Mouse (Mus musculus) 3T3-L1 (cell line): ENCODE measurements around the gene Aldh16a1.

Source experiments
- DNase-seq: peaks from one replicate; pipeline ENCODE4 v3.0.0-alpha.2; 2015; ENCODE audit warnings: low read depth, low spot score

The Aldh16a1 gene

DNA sequence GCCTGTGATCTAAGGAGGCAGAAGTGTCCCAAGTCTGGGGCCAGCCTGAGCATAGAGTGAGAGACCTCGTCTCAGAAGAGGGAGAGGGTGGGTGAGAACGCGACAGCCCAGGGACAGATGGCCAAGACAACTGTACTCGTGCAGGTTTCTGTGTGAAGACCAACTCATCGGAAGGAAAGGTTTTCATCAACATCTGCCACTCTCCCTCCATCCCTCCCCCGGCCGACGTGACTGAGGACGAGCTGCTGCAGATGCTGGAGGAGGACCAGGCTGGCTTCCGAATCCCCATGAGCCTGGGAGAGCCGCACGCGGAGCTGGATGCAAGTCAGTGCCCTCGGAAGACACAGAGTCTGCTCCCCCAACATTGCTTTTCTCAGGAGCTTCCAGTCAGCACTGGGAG, 3.1 kb upstream of the Aldh16a1 start:
- DNase-seq = no peak

DNA sequence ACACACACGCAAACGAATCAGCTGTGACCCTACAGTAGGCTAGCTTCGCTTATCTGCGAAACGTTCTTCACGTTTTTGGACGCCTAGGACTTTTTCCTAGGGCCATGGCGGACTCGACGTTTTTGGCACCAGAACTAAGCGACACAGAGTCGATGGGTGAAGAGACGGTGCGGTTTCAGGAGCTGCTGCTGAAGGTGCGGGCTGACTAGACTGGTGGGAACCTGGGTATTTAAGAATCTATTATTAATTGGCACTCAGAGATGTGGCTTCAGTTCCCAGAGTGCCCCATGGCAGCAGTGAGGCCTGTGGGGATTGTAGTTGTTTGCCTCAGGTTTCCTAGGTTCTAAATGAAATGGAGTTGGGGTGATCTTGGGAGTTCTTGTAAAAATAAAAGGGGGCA, 1.8 kb upstream of the Aldh16a1 start:
- DNase-seq = no peak

DNA sequence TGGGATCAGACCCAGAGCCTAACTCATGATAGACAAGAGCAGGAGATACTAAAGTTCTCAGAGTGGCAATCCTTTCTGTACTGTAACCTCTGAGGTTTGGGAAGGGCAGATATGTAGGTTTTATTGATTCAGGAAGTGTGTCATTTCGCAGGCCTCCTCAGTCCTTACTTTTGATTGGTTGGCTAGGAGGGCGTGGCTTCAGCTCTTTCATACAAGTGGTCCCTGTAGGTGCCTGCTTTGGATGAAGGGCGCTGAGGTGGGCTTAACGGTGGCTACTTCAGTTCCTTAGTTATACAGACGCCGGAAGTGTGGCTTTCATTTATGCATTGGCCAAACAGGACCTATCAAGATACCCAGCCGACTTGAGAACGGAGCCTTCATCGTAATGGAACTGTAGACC, 1.2 kb upstream of the Aldh16a1 start:
- DNase-seq = peak; percentile 38

DNA sequence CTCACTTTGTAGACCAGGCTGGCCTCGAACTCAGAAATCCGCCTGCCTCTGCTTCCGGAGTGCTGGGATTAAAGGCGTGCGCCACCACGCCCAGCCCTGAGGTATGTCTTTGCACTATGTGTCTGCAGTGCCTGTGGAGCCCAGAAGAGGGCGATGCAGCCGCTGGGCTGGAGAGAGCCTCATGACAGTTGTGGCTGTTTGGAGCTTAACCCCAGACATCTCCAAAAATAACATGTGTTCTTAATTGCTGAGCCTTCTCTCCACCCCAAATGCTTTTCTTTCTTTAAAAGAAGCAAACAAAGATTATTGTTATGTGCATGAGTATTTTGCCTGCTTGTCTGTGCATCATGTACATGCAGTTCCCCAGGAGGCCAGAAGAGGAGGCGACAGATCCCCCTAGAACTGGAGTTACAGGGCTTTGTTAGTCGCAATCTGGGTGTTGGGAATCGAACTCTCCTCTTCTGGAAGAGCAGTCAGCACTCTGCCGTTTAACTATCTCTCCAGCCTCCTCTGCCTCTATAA, 670 bp upstream of the Aldh16a1 start:
- peak; percentile 77 for DNase-seq

DNA sequence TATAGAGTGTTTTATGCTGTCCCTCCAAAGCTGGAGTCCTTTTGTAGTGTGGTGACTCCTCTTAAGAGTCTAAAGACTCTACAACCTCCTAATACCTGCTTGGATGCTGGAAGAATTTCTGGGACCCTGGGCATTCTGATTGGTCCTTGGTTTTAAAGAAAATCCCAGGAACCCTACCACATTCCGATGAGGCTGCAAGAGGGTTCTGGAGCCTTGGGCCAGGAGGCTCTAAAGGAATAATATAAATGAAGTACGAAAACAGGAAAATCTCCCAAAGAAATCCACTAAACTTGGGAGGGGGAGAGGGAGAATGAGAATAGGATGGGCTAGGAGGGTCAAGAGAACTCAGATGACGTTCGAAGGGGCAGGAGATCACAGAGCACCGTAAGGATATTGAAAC, 798 bp downstream of the Aldh16a1 start:
- peak; percentile 51 for DNase-seq

DNA sequence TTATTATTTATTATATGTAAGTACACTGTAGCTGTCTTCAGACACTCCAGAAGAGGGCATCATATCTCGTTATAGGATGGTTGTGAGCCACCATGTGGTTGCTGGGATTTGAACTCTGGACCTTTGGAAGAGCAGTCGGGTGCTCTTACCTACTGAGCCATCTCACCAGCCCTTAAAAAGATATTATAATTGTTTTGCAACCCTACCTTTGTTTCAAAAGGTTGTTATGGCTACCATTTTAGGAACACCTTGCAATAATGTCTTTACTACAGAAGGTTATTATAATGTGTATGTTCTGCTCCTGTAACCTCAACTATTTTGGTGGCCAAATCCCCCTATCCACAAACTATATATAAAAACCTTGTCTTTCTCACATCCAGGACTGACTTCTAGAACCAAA, 1.3 kb downstream of the Aldh16a1 start:
- DNase-seq = peak; percentile 7

DNA sequence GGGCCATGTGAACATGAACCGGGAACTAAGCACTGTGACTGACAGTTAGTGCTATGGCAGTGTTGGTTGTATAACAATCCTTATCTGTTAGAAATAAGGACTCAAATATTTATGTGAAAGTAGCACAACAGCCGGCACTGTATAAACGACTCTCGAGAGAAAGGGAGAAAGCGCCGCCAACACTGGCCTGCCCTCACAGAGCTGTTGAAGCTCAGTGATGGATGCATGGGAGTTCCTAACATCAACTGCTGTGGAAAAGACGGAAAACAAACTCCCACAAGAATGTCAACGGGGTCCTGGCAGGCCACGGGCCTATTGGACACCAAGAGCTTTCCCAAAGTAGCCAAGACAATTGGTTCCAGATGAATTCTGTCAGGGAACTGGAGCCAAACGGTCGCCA, 3.1 kb downstream of the Aldh16a1 start:
- DNase-seq = peak; percentile 30

DNA sequence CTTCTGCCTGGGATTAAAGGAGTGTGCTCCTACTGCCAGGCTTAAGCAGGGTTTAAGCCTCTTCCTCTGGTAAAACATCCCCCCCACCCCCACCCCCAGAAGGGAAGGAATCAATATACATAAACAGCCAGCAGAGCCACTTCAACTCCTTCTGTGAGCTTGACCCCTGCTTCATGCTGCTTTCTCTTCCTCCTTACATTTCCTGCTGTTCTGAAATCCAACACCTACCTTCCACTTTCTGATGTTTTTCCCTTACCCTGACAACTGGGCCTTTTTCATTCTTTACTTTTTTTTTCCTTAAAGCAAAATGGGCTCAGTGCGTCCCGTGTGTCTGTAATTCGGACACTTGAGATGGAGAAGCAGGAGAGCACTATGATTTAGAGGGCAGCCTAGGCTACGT, 4.1 kb downstream of the Aldh16a1 start:
- no peak for DNase-seq

DNA sequence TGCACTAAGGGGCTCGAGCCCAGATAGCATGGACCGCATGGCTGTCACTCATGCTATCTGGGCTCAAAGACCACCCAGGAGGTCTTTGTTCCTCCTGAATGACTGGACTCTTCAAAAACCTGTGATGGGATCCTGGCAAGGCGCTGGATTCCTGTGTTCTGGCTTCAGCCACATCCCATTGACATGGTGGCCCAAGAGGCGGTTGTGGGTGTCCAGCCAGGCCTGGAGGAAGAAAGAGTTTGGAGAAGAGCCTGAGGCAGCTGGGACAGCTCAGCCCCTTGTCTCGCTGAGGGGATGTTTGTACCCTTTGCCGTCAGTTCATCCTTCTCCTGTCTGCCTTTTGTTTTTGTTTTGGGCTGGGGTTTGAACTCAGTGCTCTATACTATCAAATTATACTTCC, 4.8 kb downstream of the Aldh16a1 start:
- DNase-seq = no peak

DNA sequence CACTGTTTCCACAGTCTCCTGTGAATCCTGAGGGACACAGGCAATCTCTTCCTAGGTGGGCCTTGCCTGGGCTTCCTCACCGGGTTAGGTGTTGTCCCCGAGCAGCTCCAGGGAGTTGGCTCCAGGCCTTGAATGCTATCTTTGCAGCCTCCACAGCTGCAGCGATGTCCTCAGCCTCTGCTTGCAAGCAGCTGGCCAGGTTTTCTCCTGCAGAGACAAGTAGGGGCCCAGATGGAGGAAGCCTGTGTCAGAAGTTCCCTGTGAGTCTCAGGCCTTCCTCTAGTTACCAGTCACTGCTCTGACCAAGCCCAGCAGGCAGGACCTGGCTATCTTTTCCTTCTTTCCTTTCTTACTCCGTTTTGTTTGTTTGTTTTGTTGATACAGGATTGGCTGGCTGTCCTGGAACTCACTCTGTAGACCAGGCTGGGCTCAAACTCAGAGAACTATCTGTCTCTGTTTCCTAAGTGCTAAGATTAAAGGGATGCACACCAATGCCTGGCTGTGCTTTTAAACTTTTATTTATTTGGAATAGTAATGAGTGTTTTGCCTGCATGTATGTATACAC, 5.8 kb downstream of the Aldh16a1 start:
- no peak for DNase-seq

DNA sequence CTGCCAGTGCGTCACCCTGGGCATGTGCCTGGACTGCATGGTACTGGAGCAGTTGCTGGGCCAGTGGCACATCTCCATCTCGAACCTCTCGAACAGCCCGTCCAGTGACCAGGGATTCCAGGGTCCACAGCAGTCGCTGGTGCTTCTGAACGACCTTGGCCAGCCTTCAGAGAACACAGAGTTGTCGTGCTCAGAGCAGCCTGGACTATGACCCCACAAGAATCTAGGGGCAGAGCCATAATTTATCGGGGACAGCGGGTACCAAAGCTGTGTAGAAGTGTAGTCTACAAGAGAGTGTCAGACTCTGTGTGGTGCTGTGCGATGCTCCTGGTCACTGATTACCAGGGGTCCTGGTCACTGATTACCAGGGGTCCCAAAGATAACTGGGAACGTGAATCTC, 6.5 kb downstream of the Aldh16a1 start:
- no peak for DNase-seq

DNA sequence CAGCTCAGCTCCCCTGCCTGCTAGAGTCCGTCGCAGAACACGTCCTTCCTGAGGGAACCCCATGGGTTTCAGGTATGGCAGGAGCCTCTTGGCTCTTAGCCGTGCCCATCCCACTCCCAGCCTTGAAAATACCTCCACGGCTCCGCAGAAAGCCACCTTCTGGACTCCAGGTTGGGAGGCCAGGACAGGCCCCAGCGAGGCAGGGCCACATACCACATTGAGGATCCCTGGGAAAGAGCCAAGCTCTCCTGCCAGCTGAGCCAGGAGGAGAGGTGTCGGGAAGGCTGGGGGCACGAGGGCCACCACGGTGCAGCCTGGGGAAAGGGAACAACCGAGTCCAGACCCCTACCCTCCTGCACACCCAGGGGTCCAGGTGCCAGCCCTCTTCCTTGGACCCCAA, 7.1 kb downstream of the Aldh16a1 start:
- DNase-seq = no peak

DNA sequence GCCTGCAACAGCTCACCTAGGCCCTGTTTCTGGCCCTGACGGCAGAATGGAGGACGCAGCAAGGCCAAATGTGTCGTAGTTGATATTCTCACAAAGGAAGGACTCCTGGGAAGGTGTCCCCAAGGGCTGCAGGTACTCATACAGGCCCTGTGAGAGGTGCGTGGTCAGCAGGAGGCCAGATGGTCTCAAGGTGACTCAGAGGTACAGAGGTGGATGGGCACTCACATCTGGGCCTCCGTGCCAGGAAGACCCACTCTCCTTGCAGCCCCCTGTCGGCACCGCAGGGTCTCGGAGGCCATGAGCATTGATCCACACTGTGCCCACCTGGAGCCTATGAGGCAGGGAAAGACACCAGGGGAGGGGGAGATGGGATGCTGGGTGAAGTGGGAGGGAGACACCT, 8.9 kb downstream of the Aldh16a1 start:
- DNase-seq = no peak

DNA sequence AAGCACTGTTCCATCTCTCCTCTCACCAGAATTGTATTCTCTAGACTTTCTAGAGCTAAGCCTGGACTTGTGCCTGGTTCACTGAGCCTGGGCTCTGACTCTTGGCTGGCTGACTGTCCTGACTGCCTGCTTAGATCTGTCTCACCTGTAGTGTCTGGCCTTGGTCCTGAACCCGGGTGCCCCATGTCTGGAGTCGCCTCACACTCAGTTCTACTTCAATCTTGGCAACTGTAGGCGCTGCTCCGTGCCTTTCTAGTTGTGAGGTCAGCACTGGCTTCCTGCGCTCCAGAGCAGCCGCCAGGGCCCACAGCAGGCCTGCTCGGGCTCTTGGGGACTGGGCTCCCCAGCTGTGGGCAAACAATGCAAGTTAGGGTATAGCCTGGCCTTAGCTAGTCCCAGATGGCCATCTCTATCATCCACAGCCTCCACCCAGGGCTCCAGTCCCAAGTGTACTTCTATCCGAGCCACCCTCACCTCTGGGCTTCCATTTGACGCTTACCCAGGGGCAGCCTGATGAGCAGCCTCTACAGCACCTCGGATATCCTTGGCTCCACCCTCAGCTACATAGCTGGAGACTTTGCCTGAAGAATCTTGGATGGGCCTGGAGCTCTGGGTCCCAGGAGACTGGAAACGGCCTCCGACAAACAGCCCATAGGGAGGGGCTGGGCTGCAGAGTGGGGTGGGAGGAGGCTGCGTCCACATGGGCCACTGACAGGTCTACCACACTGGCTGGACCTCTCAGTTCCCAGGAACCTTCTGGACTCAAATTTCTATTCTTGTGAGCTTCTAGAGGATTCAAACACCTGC, 9.8 kb downstream of the Aldh16a1 start:
- DNase-seq = no peak

DNA sequence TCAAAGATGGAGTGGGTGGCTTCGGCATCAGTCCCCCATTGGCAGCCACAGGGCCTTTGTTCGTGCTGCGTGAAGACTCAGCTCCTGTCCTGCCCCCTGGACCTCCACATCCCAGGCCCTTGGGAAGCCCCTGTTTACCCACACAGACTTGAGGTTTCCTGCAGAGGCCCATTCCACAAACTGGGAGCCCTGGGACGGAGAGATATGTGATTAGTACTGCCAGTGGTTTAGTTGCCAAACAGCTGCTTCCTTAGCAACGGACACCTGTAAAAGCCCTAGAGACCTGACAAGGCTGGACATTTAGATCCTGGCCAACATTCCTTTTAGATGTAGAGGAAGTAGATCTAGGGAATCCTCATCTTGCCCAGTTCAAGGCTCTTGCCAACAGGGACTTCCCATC, 12.5 kb downstream of the Aldh16a1 start:
- DNase-seq = no peak

DNA sequence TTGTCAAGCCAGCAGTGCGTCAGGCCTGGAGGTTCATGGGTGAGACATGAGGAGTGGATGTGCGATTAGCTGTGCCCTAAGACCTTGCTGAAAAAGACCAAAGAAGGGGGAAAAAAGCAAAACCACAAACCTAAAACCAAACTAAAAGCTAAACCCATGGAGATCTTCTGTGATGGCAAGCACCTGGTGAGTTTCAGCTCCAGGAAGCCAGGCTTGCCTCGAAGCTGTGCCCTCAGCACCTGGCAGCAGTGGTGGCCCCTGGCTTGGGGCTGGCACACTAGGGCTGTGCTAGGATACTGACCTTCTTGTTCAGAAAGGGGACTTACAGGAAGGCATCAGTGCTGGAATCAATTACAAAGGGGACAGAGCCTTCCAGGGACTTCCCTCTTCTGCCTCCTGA, 13.1 kb downstream of the Aldh16a1 start:
- no peak for DNase-seq

DNA sequence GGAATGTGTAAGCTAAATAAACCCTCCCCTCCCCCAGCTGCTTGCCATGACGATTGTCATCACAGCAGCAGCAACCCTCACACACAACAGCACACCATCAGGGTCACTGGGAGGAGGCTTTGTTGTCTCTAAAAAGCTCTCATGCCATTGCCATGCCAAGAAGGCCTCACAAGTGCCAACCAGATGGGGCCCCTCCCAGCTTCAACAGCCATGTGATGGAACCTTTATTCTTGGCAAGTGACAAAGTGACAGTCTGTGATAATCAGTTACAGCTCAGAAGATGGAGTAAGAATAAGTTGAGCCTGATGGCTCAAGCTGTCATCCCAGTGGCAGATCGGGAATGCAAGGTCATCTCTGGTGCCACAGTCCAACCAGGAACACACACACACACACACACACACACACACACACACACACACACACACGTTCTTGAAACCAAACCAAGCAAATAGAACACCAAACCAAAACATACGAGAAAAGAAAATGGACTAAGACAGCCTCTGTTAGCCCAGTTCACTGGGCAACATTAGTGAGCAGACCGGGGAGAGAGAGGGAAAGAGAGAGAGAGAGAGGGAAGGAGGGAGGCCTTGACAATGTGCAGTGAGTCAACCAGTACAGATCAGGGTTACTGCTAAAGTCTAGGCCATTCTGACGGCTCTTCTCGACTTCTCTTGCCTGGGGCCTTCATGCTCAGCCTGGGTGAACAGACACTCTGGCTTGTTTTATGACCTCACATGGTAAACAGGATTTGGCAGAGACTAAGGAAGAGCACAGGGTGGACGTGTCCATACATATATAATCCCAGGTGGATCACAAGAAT, 14.3 kb downstream of the Aldh16a1 start:
- DNase-seq = no peak

DNA sequence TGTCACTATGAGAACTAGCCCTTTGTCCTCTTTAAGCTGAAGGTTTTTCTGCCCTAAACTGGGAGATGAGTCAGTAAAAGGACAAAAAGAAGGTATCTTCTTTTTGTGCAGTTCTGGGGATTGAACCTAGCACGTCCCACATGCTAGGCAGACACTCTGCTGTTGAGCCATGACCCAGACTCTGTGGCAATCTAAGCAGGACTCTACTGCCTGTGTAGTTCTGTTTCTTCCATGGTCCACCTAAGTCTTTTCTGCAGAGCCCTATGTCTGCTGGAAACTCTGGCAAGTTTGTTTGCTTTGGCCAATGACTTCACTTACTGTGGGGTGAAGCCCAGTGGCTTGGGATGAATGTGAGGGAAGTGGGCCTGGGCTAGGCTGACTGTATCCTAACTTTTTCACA, 16.0 kb downstream of the Aldh16a1 start:
- no peak for DNase-seq

DNA sequence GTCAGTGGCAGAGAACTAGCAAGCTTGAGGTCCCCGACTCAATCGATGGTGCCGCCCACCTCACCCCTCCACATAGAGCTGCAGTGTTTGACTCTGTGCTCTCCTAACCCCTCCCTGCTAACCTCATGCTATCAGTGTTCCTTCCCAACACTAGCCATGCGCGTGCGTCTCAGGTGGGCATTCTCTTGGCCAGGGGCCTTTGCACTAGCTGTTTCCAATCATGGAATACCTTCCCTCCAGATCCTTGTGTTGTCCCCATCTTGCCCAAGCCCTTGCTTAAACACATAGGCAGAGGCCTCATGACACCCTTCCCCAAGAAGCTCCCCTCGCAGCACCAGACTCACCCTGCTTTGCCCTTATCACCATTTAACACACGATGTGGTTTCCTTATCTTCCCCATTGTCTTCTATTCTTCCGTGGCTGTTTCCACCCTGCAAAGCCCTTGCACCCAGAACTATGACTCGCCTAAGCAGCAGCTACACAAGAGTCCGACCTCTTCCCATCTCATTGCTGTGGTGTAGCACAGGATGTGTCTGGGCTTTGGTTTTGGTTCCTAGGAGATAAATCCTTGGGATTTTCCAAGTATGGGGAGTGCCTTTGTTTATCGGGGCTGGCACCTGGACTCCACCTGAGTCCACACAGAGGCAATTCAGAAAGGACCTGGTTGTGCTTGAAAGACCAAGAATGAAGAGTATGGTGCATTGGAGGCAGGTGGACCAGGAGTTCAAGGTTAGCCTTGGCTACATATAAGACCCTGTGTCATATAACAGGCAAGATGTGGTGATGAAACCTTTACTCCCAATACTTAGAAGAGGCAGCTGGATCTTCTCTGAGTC, 17.0 kb downstream of the Aldh16a1 start:
- no peak for DNase-seq

DNA sequence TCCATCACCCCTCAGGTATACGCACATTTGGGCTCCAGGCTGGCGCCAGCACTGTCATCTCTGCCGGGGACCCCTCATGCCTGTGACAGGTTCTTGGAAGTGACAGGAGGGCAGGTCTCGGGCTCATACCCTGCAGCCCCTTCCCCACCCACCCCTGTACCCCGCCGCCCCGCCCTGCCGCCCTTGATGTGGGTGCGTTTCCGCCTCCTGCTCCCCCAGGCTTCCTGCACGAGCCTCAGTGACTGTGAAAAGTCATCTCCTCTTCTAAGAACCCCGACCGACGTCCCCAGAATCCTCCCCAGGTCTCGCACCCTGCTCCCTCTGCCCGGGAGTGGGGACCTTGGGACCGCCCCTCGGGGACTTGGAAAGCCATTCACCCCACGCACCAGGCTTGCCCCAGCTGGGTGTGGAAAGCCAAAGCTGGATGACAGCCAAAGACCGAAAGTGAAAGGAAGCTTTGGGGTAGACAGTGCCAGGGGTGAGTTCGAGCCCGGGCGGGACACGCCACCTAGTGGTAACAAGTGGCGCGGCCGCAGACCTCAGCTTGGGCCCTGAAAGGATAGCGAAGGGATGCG, 18.3 kb downstream of the Aldh16a1 start, which contains the start of the genes Gm45713 and Flt3l:
Gene Gm45713 (minus strand): TSS at position 239 of the 575 bp plus-strand sequence.
Gene Flt3l (minus strand): TSS at position 440 of the 575 bp plus-strand sequence.
- DNase-seq = peak; percentile 87

DNA sequence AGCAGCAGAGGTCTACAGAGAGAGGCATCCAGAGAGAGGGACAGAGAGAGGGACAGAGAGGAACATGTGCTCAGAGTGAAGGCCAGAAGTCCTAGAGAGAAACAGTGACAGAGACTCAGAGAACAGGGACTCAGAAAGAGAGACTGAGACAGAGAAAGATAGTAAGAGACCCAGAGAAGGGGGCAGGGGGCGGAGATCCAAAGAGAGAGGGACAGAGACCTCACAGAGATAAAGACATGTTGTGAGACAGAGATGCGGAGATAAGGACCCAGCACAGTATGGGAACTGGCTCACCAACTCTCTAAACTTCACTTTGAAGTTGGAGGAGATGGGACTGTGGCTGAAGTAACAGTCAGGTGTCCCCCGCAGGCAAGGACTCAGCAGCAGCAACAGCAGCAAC, 19.0 kb downstream of the Aldh16a1 start:
- no peak for DNase-seq
